Mouse (Mus musculus) retina, postnatal 7 days (tissue): Measurements from ENCODE around the gene Asb2.
A peak's percentile ranks its signal among the peaks of the same experiment; 100 is the strongest.

Experiments
- DNase-seq: peaks from one replicate; pipeline ENCODE4 v3.0.0-alpha.2; 2012; ENCODE audit warnings: low read depth, low spot score

Gene Asb2

DNA sequence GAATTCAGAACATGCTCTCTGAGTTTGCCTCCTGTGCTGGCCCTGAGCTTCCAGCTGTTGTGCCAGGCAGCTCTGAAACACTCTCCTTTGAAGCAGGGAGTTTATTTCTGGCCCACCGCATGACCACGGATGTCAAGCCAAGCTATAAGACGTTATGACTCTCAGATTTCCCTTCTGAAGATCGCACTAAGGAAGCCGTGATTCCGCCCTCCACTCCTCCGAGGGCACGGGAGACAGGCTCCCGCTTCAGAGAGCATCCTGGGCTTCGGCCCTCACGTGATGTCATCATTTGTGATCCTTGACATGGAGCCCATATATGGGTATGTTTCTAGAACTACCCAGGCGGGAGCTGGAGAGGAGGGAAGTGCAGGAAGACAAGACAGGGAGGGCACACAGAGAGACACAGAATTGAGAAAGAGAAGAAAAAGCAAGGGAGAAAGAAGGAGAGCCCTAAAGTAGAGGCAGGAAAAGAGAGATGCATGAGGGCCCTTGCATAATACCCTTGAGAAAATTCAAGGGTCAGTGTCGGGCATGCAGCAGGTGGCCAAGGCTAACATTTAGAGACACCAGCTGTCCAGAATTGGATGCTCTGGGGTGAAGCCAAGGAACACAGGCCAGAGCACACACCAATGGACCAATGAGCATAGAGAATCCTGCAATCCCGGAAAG, at the start of gene Asb2:
Asb2 (minus strand) TSS at position 256 of the 669 bp plus-strand sequence.
- no peak for DNase-seq

DNA sequence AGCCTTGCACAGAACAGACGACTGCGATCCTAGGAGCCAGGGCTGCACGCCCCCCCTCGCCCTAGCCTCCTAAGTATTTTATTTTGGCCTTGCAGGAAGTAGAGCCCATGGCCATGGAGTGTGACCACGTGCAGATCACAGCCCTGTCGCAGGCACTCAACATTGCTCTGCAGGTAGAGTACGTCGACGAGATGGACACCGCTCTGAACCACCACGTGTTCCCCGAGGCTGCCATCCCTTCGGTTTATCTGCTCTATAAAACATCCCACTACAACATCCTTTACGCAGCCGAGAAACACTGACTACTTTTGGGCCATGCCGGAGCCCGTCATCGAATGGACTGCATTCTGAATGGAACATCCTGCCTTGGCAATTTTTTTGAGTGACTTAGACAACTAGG, 48.3 kb upstream of the Asb2 start:
- no peak for DNase-seq

DNA sequence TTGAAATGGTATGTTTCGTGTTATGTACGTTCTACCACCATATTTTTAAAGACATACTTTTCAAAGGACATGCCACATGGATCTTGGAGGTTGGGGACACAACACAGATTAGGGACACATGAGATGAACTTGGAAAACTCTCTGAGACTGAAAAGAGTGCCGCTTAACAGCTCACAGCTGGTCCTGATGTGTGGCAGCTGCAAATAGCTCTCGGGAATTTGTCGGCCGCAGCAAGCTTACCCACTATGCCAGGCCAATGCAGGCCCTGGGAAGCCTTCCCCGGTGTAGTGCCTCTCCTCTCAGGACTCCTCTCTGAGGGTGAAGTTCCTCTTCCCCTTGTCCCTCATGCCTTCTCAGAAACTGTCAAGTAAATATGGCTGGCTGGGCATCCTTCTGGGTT, 41.0 kb upstream of the Asb2 start:
- DNase-seq: no peak

DNA sequence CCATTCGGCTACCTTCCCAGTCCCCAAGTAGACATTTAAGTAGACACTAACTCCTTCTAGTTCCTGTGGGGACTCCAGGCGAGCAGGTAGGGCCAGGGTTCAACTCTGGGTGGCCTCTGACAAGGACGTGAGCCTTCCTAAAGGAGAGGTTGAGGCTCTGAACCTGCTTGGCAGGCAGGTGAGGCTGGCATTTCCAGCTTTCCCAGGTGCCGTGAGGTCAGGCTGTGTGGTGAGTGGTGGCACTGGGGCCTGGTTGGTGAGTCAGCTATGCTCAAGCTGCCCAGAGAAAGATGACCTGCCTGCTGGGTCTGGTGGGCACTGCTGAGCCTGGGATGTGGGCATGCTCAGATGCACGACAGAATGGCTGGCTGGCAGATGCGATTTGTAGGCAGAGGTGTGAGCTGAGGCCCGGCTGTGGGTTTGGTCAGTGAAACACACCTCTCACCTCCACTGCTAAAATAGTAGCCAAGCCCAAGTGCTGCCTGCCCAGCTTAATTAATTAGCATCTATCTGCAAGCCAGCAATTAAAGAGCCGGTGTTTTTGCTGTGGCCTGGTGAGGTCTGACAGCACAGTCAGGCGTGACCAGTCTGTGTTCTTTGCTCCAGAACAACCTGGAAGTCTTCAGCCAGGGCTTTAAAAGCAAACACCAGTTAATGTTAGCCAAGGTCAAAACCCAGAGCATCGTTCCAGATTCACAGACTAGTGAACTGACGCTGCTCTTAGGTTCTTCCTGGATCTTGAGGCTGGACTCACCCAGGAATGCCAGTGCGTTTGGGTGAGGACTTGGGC, 39.9 kb upstream of the Asb2 start:
- DNase-seq: no peak

DNA sequence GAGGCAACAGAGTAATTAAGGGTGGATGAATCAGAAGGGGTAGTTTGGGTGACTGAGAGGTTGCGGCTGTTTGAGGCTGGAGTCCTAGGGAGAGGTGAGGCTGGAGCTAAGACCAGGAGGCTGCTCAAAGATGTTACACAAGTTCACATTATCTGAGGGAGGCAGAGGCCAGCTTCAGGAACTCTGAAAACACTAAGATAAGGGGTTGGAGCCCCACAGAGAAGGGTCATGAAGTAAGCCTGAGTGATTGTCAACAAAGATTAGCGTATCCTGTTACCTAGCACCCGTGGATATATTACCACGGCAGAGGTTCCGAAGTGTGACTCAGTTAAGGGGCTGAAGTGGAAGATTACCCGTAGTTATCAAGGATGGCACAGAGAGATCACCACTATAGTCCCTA, 37.7 kb upstream of the Asb2 start:
- no peak for DNase-seq

DNA sequence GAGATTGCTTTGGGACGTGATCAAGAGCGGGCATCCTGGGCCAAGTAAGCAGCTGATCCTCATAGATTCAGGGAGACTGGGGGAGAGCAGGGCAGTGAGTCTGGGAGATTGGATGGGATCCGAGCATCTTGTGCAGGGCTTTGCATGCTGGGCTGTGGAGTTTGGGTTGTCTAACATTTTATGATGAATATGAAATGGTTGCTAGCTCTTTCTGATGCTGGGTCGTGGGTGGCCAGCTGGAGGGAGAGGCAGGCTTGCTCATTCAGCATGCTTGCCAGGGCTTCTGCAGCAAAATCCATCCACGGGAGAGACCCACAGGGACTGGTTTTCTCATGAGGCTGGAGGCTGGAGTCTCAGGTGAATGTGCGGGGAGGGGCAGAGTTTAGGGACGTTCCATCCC, 35.3 kb upstream of the Asb2 start:
- DNase-seq: no peak

DNA sequence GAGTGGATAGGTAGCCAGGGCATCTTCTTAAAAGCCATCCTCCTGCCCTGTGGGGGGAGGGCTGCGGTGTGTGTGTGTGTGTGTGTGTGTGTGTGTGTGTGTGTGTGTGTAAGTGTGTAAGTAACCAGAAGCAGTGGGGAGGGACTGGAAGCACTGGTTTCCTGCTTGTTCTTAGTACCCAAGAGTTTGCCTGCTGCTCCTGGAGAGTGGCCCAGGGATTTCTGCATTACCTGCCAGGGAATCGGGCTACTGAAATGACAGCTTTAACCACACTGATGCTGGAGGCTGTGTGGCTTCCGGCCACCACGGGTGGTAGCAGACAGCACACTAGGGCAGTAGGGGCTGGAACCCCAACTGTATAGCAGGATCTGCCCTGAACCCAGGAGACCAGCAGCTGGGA, 34.2 kb upstream of the Asb2 start:
- no peak for DNase-seq

DNA sequence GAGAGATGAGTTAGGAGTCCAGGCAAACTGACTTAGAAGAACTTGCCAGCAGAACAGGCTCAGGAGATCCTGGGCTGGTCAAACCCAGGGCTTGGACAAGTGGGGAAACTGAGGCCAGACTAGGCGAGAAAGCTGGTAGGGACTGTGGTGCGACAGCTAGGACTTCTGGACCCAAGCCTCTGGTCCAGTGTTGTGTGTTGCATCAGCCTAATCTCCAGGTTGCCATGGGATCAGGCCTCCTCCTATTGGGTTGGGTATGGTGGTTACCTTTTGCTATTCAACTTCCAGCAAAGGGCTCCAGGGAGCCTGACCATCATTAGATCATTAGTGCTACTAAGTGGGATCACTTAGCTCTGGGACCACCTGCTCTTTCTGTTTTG, 33.5 kb upstream of the Asb2 start:
- no peak for DNase-seq

DNA sequence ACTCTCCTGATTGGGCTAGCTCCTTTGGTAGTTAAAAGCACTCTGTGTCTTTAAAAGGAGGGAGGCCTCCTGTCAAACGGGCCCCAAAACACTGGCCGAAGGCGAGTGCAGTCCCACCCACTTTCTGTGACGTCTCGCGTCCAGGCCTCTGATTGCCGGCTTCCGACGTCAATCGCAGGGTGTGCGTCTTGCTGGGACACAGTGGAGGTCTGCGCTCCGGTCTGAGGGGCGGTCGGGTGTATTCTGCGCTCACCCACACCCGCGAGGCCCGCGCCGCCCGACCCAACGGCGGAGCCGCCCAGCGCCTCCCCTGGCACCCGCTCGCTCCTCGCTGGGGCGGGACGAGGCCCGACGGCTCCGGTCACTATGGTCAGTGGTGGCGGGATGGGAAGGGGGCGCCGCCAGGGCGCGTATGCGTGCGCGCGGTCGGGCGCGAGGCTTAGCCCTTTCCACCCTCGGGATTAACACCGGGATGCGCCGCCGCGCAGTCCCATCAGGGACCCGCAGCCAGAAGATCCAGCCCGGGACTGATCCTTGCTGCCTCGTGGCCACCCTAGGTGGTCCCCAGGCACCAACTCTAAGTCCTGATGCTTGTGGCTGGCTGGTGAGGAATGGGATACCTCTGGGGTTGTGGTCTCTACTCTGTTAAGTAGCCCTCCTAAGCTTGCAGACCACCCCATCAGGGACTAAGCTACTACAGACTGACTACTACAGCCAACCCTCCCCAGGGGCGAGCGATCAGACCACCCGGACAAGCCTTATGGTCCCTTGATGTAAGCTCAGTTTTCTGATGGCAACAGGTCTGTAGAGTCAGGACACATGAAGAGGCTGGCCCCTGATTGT, 32.9 kb upstream of the Asb2 start, which contains the start of gene Otub2:
Otub2 (plus strand) TSS at position 178 of the 843 bp plus-strand sequence.
- DNase-seq: peak; percentile 96

DNA sequence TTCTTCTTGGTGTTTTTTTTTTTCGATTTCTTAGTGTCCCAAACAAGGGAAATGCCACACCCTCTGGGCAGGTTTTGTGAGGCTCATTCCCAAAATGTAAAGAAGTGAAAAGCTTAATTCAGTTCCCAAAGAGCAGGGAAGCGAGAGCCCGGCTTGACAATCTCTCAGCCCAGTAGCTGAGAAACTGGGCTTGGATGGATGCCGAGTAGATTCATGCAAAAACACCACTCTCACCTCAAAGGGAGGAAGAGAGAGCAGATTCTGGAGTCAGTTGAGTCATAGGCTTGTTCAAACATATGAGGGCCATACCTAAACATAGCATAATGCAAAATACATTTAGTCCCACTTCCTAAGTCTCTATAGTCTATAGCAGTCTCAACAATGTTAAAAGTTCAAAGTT, 24.4 kb upstream of the Asb2 start:
- no peak for DNase-seq

DNA sequence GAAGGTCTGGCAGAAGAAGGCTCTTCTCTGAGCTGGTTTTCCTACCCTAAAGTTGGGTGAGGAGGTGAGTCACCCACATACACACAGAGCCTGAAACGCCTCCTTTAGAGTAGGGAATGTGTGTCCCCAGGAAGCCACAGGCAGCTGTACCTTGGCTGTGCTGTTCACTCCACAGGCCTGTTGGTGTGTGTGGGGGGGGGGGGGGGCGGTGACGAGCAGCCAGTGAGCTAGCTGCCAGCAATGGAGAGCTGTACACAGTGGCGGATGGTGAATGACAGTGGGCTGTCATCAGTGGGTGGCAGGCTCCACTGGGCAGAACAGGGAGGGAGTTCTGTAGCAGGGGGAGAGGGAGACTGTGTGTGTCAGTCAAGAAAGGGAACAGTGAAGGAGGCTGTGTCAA, 21.0 kb upstream of the Asb2 start:
- no peak for DNase-seq

DNA sequence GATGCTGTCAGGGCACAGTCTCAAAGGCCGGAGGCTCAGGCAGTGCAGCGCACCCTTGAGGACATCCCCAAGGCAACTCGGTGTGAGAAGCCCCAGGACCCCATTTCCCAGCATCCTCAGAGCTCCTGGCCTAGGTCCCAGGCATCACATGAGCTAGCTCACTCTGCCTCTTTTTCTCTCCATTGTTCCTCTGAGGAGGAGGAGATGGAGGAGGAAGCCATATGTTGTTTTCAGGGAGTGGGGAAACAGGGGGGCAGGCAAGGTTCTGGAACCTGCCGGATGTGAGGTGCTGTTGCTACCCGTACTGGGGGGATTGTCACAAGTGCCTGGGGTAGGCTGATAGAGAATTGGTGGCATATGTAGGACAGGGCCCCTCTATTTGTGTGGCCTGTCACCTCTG, 20.3 kb upstream of the Asb2 start:
- no peak for DNase-seq

DNA sequence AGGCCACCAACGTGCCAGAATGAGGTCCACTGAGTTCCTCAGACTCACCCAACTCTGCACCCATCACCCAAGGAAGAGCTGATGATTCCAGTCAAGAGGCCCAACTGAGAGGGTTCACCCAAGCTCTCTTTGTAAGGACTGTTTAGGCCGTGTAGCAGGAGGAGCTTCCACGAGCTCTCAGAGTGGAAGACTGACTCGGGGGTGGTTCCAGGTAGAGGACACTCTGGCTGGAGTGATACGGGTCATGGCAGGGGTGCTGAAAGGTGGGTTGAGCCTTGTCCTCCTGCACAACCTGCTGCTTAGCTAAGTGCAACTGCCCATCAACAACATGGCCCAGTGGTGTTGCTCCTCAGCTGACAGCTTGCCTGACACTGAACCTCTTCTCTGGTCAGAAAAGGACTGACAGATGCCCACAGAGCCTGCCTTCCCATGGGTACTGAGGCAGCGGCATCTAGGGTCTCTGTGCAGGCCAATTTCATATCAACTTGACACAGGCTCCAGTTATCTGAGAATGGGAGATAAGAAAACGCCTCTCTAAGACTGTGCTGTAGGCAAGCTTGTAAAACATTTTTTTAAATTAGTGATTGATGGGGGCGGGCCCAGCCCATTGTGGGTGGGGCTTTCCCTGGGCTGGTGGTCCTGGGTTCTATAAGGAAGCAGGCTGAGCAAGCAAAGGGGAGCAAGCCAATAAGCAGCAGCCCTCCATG, 17.9 kb upstream of the Asb2 start:
- DNase-seq: no peak

DNA sequence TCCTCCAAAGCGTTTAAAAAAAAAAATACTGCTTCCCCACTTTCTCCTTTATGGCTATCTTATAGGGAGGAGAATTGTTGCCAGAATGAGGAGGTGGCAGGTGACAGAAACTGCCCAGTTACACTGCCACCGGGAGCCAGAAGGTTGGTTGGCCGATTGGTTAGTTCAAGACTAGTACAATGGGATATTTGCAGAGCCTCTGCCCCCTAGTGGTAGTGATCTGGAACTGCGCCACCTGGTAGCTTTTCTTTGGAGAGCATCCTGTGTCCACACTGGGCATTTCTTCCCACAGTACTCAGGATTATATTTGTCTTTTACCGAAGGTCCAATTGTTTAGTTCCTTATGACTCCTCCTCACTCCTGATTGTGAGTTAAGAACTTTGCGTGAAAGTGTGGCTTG, 15.9 kb upstream of the Asb2 start:
- DNase-seq: peak; percentile 45

DNA sequence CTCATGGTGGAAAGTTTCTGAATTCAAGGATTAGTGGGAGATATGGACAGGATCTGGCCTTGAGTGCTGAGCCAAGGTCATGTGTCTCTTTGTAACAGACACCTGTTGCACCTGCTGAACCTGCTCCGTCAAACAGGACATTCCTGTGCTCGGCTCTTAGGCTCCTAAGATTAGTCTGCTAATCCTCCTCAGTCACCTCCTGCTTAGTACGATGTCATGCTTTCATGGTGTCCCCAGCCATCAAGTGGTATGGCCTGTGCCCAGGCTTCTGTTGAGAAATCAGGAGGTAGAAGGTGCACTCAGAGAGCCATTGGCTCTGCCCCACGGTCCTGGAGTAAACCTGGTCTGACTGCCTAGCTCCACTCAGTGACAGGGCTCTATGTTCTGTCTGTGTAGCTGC, 15.1 kb upstream of the Asb2 start:
- DNase-seq: no peak

DNA sequence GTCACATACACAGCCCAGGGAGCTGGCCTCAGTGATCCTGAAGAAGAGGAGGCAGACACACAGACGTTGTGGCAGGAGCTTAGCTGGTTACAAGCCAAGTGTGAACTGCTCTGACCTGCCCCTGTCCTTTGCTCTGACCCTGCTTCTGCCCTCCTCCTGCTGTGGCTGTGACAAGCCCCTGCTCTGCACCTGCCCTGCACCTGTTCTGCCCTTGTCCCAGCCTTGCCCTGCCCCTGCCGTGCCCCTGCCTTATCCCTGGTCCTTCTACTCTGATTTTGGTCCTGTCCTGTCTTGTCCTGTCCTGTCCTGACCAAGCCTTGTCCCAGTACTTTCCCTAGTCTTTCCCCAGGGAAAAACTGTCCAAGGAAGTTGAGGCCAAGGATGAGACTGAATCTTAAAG, 13.0 kb upstream of the Asb2 start:
- no peak for DNase-seq

DNA sequence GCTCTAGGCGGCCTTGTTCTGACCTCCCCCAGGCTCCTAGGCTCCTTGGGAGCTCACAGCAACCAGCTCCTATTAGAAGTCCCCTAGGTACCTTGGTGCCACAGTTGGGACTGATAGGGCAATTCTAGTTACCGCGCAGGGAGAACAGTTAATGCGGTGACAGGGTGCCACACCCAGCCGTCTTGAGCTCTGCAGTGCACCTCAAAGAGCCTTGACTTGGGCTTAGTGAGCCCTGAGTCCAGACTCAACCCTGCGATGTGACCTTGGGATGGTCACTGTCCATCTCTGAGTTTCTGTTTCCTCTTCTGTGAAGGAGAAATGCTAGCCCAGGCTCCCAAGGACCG, 12.5 kb upstream of the Asb2 start:
- DNase-seq: no peak

DNA sequence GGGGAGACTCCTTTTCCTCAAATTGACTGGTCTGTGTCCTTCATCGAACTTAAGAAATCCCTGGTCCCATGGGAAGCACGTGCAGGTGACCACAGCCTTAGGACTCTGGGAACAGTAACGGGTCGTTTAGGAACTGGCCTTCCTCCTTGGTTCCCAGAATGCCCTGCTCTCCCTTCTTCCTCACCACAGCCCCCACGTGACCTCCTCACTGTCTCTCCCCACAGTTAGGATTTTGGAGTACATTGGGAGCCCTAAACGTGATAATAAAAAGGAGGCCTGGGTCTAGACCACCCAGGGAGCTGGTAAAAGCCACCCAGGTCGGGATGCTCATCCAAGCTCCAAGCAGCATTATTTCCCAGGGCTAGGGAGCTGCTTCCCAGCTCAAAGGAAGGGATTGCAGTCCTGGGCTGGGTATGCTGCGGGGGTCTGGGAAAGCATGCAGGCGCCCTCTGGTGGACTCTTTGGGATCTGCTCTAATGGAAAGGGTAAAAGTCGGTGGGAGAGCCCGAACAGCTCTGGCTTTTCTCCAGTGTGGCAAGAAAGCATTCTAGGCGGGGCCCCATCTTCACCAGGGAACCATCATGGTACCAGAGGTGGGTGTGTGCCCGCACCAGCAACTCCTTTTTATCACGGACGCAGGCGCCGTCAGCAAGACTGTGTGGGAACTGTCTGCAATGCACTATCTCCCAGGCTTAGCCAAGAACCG, 12.0 kb upstream of the Asb2 start:
- peak; percentile 74 for DNase-seq

DNA sequence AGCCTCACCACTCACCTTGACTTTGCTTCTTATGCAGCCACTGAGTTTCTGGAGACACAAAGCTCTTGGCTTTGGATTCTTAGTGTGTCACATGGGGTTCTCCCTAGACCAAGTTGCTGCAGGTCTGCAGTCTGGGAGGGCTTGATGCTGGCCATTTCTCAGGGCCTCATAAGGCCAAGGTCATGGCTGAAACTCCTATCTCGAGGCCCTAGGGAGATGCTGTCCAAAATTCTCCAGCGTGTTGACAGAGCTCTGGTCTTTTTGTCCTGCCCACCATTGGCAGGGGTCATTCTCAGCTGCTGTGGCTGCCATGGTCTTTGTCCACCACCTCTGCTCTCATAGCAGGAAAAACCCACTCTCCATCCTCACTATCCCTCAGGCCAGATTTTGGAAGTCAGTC, 11.4 kb upstream of the Asb2 start:
- no peak for DNase-seq

DNA sequence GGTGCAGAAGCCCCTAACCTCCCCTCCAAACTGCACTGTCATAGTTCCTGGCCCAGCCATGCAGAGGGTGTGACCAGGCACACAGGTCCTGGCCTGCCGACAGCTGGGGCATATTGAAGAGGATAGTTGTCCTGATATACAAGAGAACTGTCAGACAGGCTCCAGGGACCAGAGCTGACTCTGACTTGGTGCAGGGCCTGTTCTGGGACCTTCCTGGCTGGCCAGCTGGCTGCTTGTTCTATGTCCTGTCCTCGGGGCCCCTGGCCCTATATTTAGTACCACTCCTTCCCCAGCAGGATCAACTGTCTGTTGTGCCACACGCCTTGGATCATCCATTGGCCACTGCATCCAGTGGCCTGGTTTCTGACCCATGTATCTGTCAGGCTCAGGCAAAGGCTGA, 6.5 kb upstream of the Asb2 start:
- no peak for DNase-seq

DNA sequence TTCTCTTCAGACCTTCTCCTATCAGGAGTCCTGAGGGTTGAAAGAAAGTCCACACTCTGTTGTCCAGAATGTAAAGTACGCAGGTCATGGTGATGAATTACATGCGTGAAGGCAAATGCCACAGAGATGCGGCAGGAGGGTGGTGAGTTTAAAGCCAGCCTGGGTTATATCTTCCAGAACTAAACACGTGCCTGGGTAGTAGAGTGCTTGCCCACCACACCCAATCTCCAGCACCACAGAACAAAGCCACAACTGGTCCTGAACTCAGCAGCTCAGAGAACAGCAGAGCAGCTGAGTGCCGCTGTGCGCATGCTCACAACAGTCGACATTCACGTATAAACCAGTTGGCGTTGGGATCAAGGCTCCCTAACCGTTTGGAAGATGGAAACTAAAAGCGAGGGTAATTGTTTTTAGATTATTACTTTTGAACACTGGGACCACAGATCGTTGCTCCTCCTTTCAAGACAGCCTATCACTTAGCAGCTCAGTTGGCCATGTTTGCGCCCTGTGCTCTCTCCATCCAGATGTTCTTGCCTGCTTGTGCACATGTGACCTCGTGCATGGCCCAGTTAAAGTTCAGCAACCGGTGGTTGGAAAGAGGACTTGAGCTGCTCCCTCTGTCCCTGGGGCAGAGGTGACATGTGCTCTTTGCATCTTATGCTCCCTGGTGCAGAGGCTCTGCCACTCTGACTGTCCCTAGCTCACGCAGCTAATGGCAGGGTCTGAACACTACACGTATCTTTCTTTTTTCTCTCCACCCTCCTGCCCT, 5.9 kb upstream of the Asb2 start:
- no peak for DNase-seq
